Mouse (Mus musculus) lung, embryonic 15.5 days (tissue): ENCODE measurements around the gene Pqlc3. TPM values are rescaled to one million over a fixed set of nuclear protein-coding genes. Genes with fewer than 3 reads are reported as not detected.

Experiments used
- ATAC-seq: fragments of 200-750 bp; cut with Nextera tagmentation; 2 replicates; pipeline ENCODE4 v1.8.0; 2017; ENCODE audit warnings: moderate number of reproducible peaks, borderline replicate concordance; ENCODE audit not compliant: low FRiP score, low TSS enrichment; ENCODE audit errors: extremely low read depth
- H3K27ac ChIP-seq: fragments of 300-500 bp; sonication (generic); 2 replicates; pipeline ENCODE4 v1.5.1; 2015; ENCODE audit warnings: moderate library complexity, mild to moderate bottlenecking, inconsistent platforms
- H3K27me3 ChIP-seq: fragments of 300-500 bp; sonication (generic); 2 replicates; pipeline ENCODE4 v1.6.1; 2015; ENCODE audit warnings: inconsistent platforms
- H3K36me3 ChIP-seq: fragments of 300-500 bp; sonication (generic); 2 replicates; pipeline ENCODE4 v1.6.1; 2015; ENCODE audit warnings: inconsistent platforms
- H3K4me1 ChIP-seq: fragments of 300-500 bp; sonication (generic); 2 replicates; pipeline ENCODE4 v1.6.1; 2015; ENCODE audit warnings: inconsistent platforms
- H3K4me2 ChIP-seq: fragments of 300-500 bp; sonication (generic); 2 replicates; pipeline ENCODE4 v1.6.1; 2015; ENCODE audit warnings: inconsistent platforms, mild to moderate bottlenecking, moderate library complexity
- H3K4me3 ChIP-seq: fragments of 300-500 bp; sonication (generic); 2 replicates; pipeline ENCODE4 v1.5.1; 2015; ENCODE audit warnings: mild to moderate bottlenecking, inconsistent platforms
- H3K9ac ChIP-seq: fragments of 300-500 bp; sonication (generic); 2 replicates; pipeline ENCODE4 v1.6.1; 2015; ENCODE audit warnings: inconsistent platforms
- H3K9me3 ChIP-seq: fragments of 300-500 bp; sonication (generic); 2 replicates; pipeline ENCODE4 v1.6.1; 2016; ENCODE audit warnings: inconsistent platforms
- WGBS: fragments of 180-500 bp; shearing (Covaris S2); methylation state at CpG from one replicate; pipeline ENCODE4 v1.1.7; 2015; 5-methylcytosine and 5-hydroxymethylcytosine counted together
- polyA plus RNA-seq: library from polyadenylated mRNA; unstranded; fragments of >200 nt; fragmentation: Nextera tagmentation; extraction: Ambion mirVana; gene quantifications from 2 replicates; pipeline ENCODE4 v1.2.1, GENCODE M21; 2015

Pqlc3 gene
- polyA plus RNA-seq, 1 experiment from 2014 or later = 5.5 TPM

- Histone ChIP-seq H3K27ac (no peak overlapping the region), H3K4me3 (no peak overlapping the region), H3K36me3 (peaks cover 21% of the 10 kb centered on the region), H3K4me1 (no peaks in the 10 kb centered on the region), H3K9ac (no peak overlapping the region), H3K27me3 (no peaks in the 10 kb centered on the region), H3K9me3 (no peaks in the 10 kb centered on the region), H3K4me2 (no peak overlapping the region)
- 85% methylated on average over 3 of the region's 3 CpGs for WGBS
- no peak for ATAC-seq
These were observed 58.2 kb downstream of the Pqlc3 start for GRCm38 (mm10) chr12:16941976-16942375.

Other genes starting within 250 kb of the Pqlc3 start
- 2.9 and 3.6 TPM in 2 replicates for gene Greb1, start 199.5 kb downstream of the Pqlc3 start, polyA plus RNA-seq
- 38.4 and 38.9 TPM in 2 replicates for gene E2f6, start 189.4 kb downstream of the Pqlc3 start, polyA plus RNA-seq
- gene Rock2, start 105.5 kb downstream of the Pqlc3 start, polyA plus RNA-seq = 20.0 and 20.9 TPM in 2 replicates
- 1.5 and 2.9 TPM in 2 replicates for gene 2410004P03Rik, start 11.3 kb upstream of the Pqlc3 start, polyA plus RNA-seq
- 0.21 and 0.42 TPM in 2 replicates for gene Kcnf1, start 176.5 kb upstream of the Pqlc3 start, polyA plus RNA-seq